Mouse (Mus musculus) erythroblast, embryonic 14.5 days (primary cell): ENCODE measurements around the gene Eif4a2.

Source experiments
- GATA1 ChIP-seq: IDR thresholded peaks from 2 replicates; pipeline ENCODE4 v1.6.1; 2012; ENCODE audit warnings: low read length, inconsistent platforms, mixed read lengths
- TAL1 ChIP-seq: IDR thresholded peaks from 3 replicates; pipeline ENCODE4 v1.6.1; 2012; ENCODE audit warnings: low read length, inconsistent platforms, mixed read lengths

DNA sequence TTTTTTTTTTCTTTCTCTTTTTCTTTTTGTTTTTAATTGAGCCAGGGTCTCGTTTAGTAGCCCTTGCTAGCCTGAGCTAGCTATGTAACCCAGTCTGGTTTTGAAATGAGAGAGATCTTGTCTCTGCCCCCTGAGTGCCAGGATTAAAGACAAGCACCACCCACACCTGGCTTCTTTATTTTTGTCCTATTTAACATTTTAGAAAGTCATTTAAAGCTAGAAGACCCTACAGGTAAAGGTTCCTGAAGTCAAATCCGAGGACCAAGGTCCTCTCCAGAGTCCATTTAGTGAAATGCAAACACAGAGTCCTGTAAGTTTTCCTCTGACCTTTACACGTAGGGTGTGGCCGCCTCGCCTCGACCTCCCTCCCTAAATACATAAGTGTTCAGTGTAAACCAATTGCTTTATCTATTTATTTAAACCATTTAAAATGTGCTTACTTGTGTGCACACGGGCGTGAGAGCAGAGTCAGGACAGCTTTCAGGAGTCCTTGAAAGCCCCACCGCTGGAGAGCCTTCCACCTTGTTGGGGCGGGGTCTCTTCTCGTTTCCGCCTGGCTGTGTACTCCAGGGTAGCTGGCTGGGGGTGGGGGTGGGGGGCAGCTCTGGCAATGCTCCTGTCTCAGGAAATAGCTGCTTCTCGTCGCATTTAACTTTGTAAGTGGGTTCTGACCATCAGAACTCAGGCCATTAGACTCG is 4.8 kb upstream of the Eif4a2 start:
- TF ChIP-seq GATA1 (no peak), TAL1 (no peak)
